Mouse (Mus musculus) MN1 (cell line): ENCODE results near the gene Dgki.
"Not testable (repeated sequence)": the region's sequence is repeated elsewhere in the genome, so short reads cannot be mapped to it uniquely, and the experiment has no call there.

Source experiments
- DNase-seq: peaks from one replicate; pipeline ENCODE4 v3.0.0-alpha.2; 2016; ENCODE audit warnings: low spot score

Gene Dgki

GRCm38 (mm10) chr6:37150038-37150437 lies 149.9 kb downstream of the Dgki start:
- no peak for DNase-seq

- DNase-seq, result no peak
Measured at GRCm38 (mm10) chr6:37149196-37149595, 150.8 kb downstream of the Dgki start.

GRCm38 (mm10) chr6:37147431-37148022 lies 152.5 kb downstream of the Dgki start:
- DNase-seq, result no peak

DNA sequence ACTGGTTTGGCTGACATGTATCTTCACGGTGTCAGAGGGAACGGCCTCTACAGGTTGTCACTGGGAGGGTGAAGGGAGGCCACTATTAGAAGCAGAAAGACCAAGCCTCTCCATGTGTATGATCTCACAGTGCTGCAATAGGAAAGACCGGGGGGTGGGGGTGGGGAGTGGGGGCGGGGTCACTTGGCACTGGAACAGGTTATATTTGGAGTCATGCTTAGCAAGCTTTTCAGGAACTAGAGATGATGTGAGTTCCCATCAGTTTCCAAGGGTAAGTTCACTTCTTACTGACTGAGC lies 156.2 kb downstream of the Dgki start:
- peak; percentile 30 for DNase-seq

DNA sequence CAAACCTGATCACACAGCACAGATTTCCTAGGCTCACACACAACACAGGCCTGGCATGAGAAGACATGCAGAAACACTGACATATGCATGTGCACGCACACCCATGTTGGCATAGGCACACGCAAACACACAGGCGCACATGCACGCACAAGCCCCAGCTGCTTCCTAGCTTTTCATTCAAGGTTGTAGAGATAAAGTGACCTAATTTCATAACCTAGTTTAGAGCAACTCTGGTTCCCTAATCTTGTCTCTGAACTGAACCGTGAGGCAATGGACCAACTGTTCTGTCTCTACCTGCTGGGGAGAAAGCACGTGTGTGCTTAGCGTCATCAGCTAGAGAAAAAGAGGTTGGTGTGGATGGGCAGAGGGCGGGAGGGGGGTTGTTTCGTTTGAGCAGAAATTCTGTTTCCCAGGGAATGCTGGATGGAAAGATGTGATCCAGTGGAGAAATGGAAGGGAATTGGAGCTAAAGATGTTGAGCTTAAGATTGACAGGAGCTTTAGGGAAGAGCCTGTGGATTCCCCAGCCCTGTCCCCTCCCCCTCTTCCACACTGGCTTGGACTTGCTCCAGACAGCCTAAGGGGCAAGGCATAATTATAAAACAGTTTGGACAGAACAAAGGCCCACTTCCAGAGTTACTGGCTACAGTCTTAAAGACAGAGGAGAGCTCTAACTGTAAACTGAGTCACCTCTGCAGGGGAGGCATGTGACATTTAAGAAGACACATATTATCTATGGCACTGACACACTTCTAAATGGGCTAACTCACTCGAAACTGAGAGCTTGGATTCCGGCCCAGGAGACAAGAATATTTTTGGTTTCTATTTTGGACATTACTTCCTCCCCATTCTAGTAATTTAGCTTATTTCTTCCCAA lies 156.8 kb downstream of the Dgki start:
- peak; percentile 34 for DNase-seq

- no peak for DNase-seq
Measured at GRCm38 (mm10) chr6:37138816-37139215, 161.2 kb downstream of the Dgki start.

DNA sequence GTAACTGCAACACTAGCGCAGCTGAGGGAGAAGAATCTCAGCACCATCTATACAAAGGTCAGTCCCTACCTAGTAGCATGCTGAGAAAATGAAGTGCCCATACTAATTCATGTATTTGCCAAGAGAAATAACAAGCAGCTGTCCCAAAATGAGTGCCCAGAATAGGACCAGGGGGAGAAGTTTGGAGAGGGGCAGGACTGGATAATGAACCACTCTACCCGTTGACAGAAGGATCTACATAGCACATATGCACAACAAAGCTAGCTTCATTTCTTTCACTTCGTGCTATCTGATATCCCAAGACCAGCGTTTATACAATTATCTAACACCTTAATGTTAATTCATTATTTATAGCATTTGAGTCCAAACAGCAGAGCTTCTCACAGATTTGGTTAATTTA lies 168.7 kb downstream of the Dgki start:
- DNase-seq, result no peak

- DNase-seq, result no peak
Measured at GRCm38 (mm10) chr6:37120417-37121154, 179.4 kb downstream of the Dgki start.

GRCm38 (mm10) chr6:37119205-37119604 lies 180.8 kb downstream of the Dgki start:
- no peak for DNase-seq

- no peak for DNase-seq
Measured at GRCm38 (mm10) chr6:37113048-37113447, 186.9 kb downstream of the Dgki start.

- DNase-seq, result not testable (repeated sequence)
Measured at GRCm38 (mm10) chr6:37106236-37106635, 193.7 kb downstream of the Dgki start.

- no peak for DNase-seq
Measured at GRCm38 (mm10) chr6:37100413-37100812, 199.6 kb downstream of the Dgki start.

- DNase-seq, result peak; percentile 86
Measured at GRCm38 (mm10) chr6:37097356-37098155, 202.4 kb downstream of the Dgki start.

GRCm38 (mm10) chr6:37096840-37097305 lies 203.1 kb downstream of the Dgki start:
- DNase-seq, result no peak

- DNase-seq, result no peak
Measured at GRCm38 (mm10) chr6:37089148-37090111, 210.6 kb downstream of the Dgki start.

DNA sequence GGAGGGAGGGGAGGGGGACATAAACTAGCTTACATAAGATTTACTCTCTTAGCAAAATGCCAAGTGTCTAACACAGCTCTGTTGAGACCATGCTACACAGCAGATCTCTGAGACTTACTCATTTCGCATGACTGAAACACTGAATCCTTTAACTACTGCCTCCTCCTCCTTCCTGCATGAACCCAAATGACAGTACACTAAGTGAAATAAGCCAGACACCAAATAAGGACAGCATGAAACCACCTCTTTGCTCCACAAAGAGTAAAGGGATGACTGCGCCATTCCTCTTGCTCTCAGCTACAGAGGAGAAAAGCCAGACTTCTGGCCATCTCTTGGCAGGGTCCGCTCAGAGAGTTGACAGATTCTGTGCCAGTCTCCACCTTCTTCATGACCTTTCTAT lies 217.0 kb downstream of the Dgki start:
- DNase-seq, result peak; percentile 76

DNA sequence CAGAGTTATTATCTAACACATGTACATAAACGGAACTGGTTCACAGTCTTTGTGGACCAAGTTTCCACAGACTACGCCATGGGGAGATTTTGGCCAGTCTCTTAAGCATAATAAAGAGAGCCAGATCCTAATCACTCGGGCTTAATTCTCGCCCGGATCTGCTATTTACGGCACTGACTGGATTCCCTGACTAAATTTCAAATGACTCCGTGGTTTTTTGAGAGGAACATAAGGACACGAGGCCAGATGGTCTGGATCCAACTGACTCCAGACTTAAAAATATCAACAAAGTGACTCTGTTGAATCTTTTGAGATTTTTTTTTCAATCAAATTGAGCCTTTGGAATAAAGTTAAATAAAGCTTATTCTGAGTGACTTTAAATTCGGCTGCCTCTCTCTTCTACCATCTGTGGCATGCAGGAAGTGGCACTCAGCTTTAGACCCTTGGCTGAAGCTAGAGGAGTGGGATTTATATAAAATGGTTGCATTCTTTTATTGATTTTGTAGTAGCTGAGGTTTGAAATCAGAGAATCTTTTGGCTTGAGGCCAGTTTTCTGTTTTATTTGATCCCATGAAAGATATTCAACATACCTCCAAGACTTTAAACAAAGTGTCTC lies 227.5 kb downstream of the Dgki start:
- DNase-seq, result no peak

DNA sequence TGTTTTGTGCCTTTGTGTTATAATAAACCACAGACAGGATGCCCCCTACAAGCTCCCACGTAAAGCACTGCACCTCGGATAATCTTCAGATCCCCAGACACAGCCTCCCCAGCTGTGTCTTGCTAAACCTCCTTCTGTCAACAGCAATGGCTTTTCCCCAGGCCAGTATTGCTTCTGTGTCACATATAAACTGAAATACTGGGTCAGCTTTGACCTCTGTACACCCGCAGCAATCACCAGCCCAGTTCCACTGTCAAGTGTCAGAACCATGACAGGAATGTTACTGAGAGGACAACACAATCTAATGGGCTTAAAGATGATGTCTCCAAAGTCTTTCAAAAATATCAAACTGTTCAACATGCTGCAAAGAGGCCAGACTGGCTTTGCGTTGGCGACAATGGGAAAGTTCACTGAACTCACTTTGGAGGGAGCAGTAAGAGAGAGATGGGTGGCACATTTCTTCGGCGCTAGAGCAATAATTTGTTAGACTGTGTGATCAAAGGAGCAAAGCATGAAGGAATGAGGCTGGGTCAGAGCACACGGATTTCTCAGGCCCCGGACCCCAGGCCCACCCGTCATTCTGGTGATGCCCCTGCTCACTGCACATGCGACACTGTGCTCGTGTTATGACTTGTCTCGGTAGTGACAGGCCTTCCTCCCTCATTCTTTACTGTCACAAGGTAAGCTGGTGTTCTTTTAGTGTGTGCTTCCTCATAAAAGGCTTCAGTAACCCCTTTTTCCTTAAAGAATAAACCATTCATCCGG lies 230.0 kb downstream of the Dgki start:
- DNase-seq, result no peak

- DNase-seq, result peak; percentile 55
Measured at GRCm38 (mm10) chr6:37068737-37069136, 231.2 kb downstream of the Dgki start.

GRCm38 (mm10) chr6:37067357-37067756 lies 232.6 kb downstream of the Dgki start:
- no peak for DNase-seq
